Mouse (Mus musculus): ENCODE results near the gene Otub1. TPM values are rescaled to one million over a fixed set of nuclear protein-coding genes. Genes with fewer than 3 reads are reported as not detected.

The Otub1 gene
- total and polyA plus RNA-seq, 3 experiments = 102 to 139 (median 119) TPM

GRCm38 (mm10) chr19:7240782-7241690 lies 34.9 kb upstream of the Otub1 start, which contains the start of gene Naa40 (continued):
- TF ChIP-seq HCFC1 (IDR thresholded peaks at IDR 0.05; ENCODE audit: low read depth, low read length) = peak; percentile 82
- 0 out of 2 replicates have a peak, but pooled peaks have one; percentile 43 for TF ChIP-seq TCF12 (IDR thresholded peaks at IDR 0.05; ENCODE audit: low read depth, low read length)
- TF ChIP-seq NELFE (IDR thresholded peaks at IDR 0.05; ENCODE audit: low read depth, low read length) = peak; percentile 59
- peak; percentile 80 for TF ChIP-seq USF2 (conservative IDR thresholded peaks at IDR 0.05; ENCODE audit: low read depth, low read length)
- TF ChIP-seq MAZ (IDR thresholded peaks at IDR 0.05; ENCODE audit: low read depth, low read length) = peak; percentile 61
- no peak for TF ChIP-seq MAFK (IDR thresholded peaks at IDR 0.05; ENCODE audit: insufficient replicate concordance, low read length)

GRCm38 (mm10) chr19:7240291-7240690 lies 34.2 kb upstream of the Otub1 start:
- H3K27me3 ChIP-seq (replicated peaks) = peaks cover 4% of the 10 kb centered on the region
- in situ Hi-C loops (cut with MboI; ENCODE audit: low pct_ligation_motif_present, low pct_unique_long_range_greater_than_20kb, low sequenced_read_pairs) = loop anchor here (10.0 kb wide), 1 partner anchor 175 kb away; the partner anchor contains the start of gene 2700081O15Rik
- peak overlapping the region; percentile 76 for H3K9ac ChIP-seq (ENCODE audit: insufficient read depth, low read depth)
- DNase-seq (ENCODE audit: extremely low read depth) = peak; percentile 26
- dilution Hi-C loops (cut with MboI; ENCODE audit: extremely low pct_ligation_motif_present, extremely low pct_unique_long_range_greater_than_20kb, low sequenced_read_pairs) = no loop called here
- H3K4me2 ChIP-seq (ENCODE audit: insufficient read depth, low read depth, poor library complexity, severe bottlenecking) = peak overlapping the region; percentile 64
- TF ChIP-seq MYC (IDR thresholded peaks at IDR 0.05; ENCODE audit: low read depth, low read length) (0 out of 2 replicates have a peak, but pooled peaks have one; percentile 8), MAX (IDR thresholded peaks at IDR 0.05; ENCODE audit: low read length) (no peak)
- H3K36me3 ChIP-seq (replicated peaks in 1 of 2; ENCODE audit: control insufficient read depth in 1 of 2, insufficient read depth in 1 of 2, low read length in 1 of 2) = peaks cover 3 to 32% of the 10 kb centered on the region in 2 experiments
- no peaks in the 10 kb centered on the region for H3K9me3 ChIP-seq (replicated peaks; ENCODE audit: low read length)
- H3K27ac ChIP-seq (ENCODE audit: insufficient read depth, low read depth) = peak overlapping the region; percentile 47
- peaks cover 33% of the 10 kb centered on the region for H3K79me2 ChIP-seq (replicated peaks; ENCODE audit: control insufficient read depth, extremely low read depth, insufficient read depth, poor library complexity, severe bottlenecking)
- peaks cover 25 to 54% of the 10 kb centered on the region in 2 experiments for H3K4me1 ChIP-seq (ENCODE audit: control insufficient read depth in 1 of 2, insufficient read depth in 2 of 2)
- H3K4me3 ChIP-seq (replicated peaks in 1 of 3; ENCODE audit: low read depth in 2 of 3, low read length in 2 of 3, poor library complexity in 1 of 3) = peak overlapping the region; percentile 85 to 91 (median 87)

GRCm38 (mm10) chr19:7239574-7239973 lies 33.5 kb upstream of the Otub1 start:
- dilution Hi-C loops (cut with MboI; ENCODE audit: extremely low pct_ligation_motif_present, extremely low pct_unique_long_range_greater_than_20kb, low sequenced_read_pairs) (no loop called here), in situ Hi-C loops (cut with MboI; ENCODE audit: low pct_ligation_motif_present, low pct_unique_long_range_greater_than_20kb, low sequenced_read_pairs) (no loop called here)
- Histone ChIP-seq H3K4me2 (ENCODE audit: insufficient read depth, low read depth, poor library complexity, severe bottlenecking) (peak overlapping the region; percentile 64), H3K9me3 (replicated peaks; ENCODE audit: low read length) (no peaks in the 10 kb centered on the region), H3K4me3 (replicated peaks in 1 of 3; ENCODE audit: low read depth in 2 of 3, low read length in 2 of 3, poor library complexity in 1 of 3) (peak overlapping the region; percentile 85 to 91 (median 87)), H3K4me1 (ENCODE audit: control insufficient read depth in 1 of 2, insufficient read depth in 2 of 2) (peaks cover 21 to 61% of the 10 kb centered on the region in 2 experiments), H3K9ac (ENCODE audit: insufficient read depth, low read depth) (peak overlapping the region; percentile 76), H3K27me3 (replicated peaks) (peaks cover 4% of the 10 kb centered on the region), H3K36me3 (replicated peaks in 1 of 2; ENCODE audit: control insufficient read depth in 1 of 2, insufficient read depth in 1 of 2, low read length in 1 of 2) (peaks cover 3 to 35% of the 10 kb centered on the region in 2 experiments), H3K27ac (ENCODE audit: insufficient read depth, low read depth) (peak overlapping the region; percentile 47; the same call in 1 of the 2 replicates), H3K79me2 (replicated peaks; ENCODE audit: control insufficient read depth, extremely low read depth, insufficient read depth, poor library complexity, severe bottlenecking) (peaks cover 33% of the 10 kb centered on the region)
- no peak for TF ChIP-seq HCFC1 (IDR thresholded peaks at IDR 0.05; ENCODE audit: low read depth, low read length)
- no peak for TF ChIP-seq MXI1 (IDR thresholded peaks at IDR 0.05; ENCODE audit: low read depth, low read length)
- no peak for TF ChIP-seq MAX (IDR thresholded peaks at IDR 0.05; ENCODE audit: low read length)
- peak; percentile 74 for TF ChIP-seq ZNF384 (IDR thresholded peaks at IDR 0.05; ENCODE audit: low read depth, low read length)
- TF ChIP-seq NRF1 (IDR thresholded peaks at IDR 0.05; ENCODE audit: low read depth, low read length) = no peak
- TF ChIP-seq UBTF (IDR thresholded peaks at IDR 0.05; ENCODE audit: low read depth, low read length) = no peak
- TF ChIP-seq ZMIZ1 (IDR thresholded peaks at IDR 0.05; ENCODE audit: low read depth, low read length) = no peak
- TF ChIP-seq BHLHE40 (IDR thresholded peaks at IDR 0.05; ENCODE audit: low read depth, low read length) = peak; percentile 81
- no peak for TF ChIP-seq RAD21 (IDR thresholded peaks at IDR 0.05; ENCODE audit: low read depth, low read length)
- TF ChIP-seq MEF2A (IDR thresholded peaks at IDR 0.05; ENCODE audit: borderline replicate concordance, low read depth, low read length) = peak; percentile 89
- peak; percentile 33; the same call in 1 of the 2 replicates for TF ChIP-seq ETS1 (conservative IDR thresholded peaks at IDR 0.05; ENCODE audit: low read depth, low read length)
- DNase-seq (ENCODE audit: extremely low read depth) = peak; percentile 8

Measured in CH12.LX (cell line).